Mouse (Mus musculus): Measurements from ENCODE around the gene Osgep. TPM values are rescaled to one million over a fixed set of nuclear protein-coding genes. Genes with fewer than 3 reads are reported as not detected.
"Not testable (repeated sequence)": the region's sequence is repeated elsewhere in the genome, so short reads cannot be mapped to it uniquely, and the experiment has no call there.

The Osgep gene
- polyA plus RNA-seq, 1 experiment, result not detected

GRCm38 (mm10) chr14:50868656-50869055 is 56.0 kb downstream of the Osgep start:
- peaks cover 5% of the 10 kb centered on the region; the same call in 1 of the 2 replicates for H3K4me1 ChIP-seq (ENCODE audit: control insufficient read depth, insufficient read depth, low read length)
- no peak overlapping the region for H3K27ac ChIP-seq (ENCODE audit: insufficient read depth, low read depth, low read length)
- 90% methylated on average over 5 of the region's 5 CpGs for WGBS
- no peak for TF ChIP-seq CTCF (IDR thresholded peaks at IDR 0.05; ENCODE audit: insufficient read depth, low read depth, low read length)
- no peak for TF ChIP-seq POLR2A (IDR thresholded peaks at IDR 0.05; ENCODE audit: insufficient read depth, low read depth, low read length)
- no peak overlapping the region for H3K4me3 ChIP-seq (ENCODE audit: insufficient read depth, low read depth, low read length)

GRCm38 (mm10) chr14:50868211-50868610 is 56.5 kb downstream of the Osgep start:
- peaks cover 5% of the 10 kb centered on the region; the same call in 1 of the 2 replicates for H3K4me1 ChIP-seq (ENCODE audit: control insufficient read depth, insufficient read depth, low read length)
- TF ChIP-seq POLR2A (IDR thresholded peaks at IDR 0.05; ENCODE audit: insufficient read depth, low read depth, low read length) (no peak), CTCF (IDR thresholded peaks at IDR 0.05; ENCODE audit: insufficient read depth, low read depth, low read length) (no peak)
- 85% methylated on average over 4 of the region's 4 CpGs for WGBS
- no peak overlapping the region for H3K4me3 ChIP-seq (ENCODE audit: insufficient read depth, low read depth, low read length)
- no peak overlapping the region for H3K27ac ChIP-seq (ENCODE audit: insufficient read depth, low read depth, low read length)

DNA sequence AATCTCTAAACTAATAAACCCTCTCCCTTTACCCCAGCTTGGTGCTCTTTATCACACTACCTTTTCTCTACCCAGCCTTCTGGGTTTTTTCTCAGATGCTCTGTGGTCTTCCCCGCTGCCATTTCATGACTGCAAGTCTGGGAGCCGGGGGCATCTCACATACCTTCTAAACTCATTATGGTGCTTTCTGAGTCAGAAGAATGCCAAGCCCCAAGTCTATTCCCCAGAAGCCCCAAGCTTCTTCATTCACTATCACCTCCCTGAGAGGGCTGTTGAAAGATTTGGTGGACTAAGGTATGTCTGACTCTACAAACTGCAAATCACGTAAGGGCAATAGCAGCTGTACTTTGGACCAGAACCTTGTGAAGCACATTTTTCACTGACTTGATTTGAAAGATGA is 57.7 kb downstream of the Osgep start:
- no peak for TF ChIP-seq CTCF (IDR thresholded peaks at IDR 0.05; ENCODE audit: insufficient read depth, low read depth, low read length)
- TF ChIP-seq POLR2A (IDR thresholded peaks at IDR 0.05; ENCODE audit: insufficient read depth, low read depth, low read length), result no peak
- H3K27ac ChIP-seq (ENCODE audit: insufficient read depth, low read depth, low read length), result no peak overlapping the region
- H3K4me3 ChIP-seq (ENCODE audit: insufficient read depth, low read depth, low read length), result no peak overlapping the region
- H3K4me1 ChIP-seq (ENCODE audit: control insufficient read depth, insufficient read depth, low read length), result peaks cover 5% of the 10 kb centered on the region; the same call in 1 of the 2 replicates
- WGBS, result 93% methylated on average over 3 of the region's 3 CpGs

GRCm38 (mm10) chr14:50865005-50865404 is 59.7 kb downstream of the Osgep start:
- not testable (repeated sequence) for H3K4me3 ChIP-seq (ENCODE audit: insufficient read depth, low read depth, low read length); H3K27ac ChIP-seq (ENCODE audit: insufficient read depth, low read depth, low read length); H3K4me1 ChIP-seq (ENCODE audit: control insufficient read depth, insufficient read depth, low read length)

- TF ChIP-seq POLR2A (IDR thresholded peaks at IDR 0.05; ENCODE audit: insufficient read depth, low read depth, low read length) (no peak), CTCF (IDR thresholded peaks at IDR 0.05; ENCODE audit: insufficient read depth, low read depth, low read length) (no peak)
- H3K4me1 ChIP-seq (ENCODE audit: control insufficient read depth, insufficient read depth, low read length), result no peaks in the 10 kb centered on the region
- H3K4me3 ChIP-seq (ENCODE audit: insufficient read depth, low read depth, low read length), result no peak overlapping the region
- 91% methylated on average over 10 of the region's 10 CpGs for WGBS
- H3K27ac ChIP-seq (ENCODE audit: insufficient read depth, low read depth, low read length), result no peak overlapping the region
Observed at GRCm38 (mm10) chr14:50862641-50863040, 62.1 kb downstream of the Osgep start.

Other genes starting within 250 kb of the Osgep start
- gene Olfr747, start 231.7 kb downstream of the Osgep start, polyA plus RNA-seq (2012; ENCODE audit: insufficient read depth, insufficient read length, low replicate concordance, missing spikeins), result not detected in 2 replicates
- gene Olfr748, start 217.5 kb downstream of the Osgep start, polyA plus RNA-seq (2012; ENCODE audit: insufficient read depth, insufficient read length, low replicate concordance, missing spikeins), result not detected in 2 replicates
- gene Olfr749, start 179.8 kb downstream of the Osgep start, polyA plus RNA-seq (2012; ENCODE audit: insufficient read depth, insufficient read length, low replicate concordance, missing spikeins), result not detected in 2 replicates
- not detected in 2 replicates for gene Ttc5, start 139.4 kb downstream of the Osgep start, polyA plus RNA-seq (2012; ENCODE audit: insufficient read depth, insufficient read length, low replicate concordance, missing spikeins)
- gene Ccnb1ip1, start 117.2 kb downstream of the Osgep start, polyA plus RNA-seq (2012; ENCODE audit: insufficient read depth, insufficient read length, low replicate concordance, missing spikeins), result not detected in 2 replicates
- not detected in 2 replicates for gene Parp2, start 117.1 kb downstream of the Osgep start, polyA plus RNA-seq (2012; ENCODE audit: insufficient read depth, insufficient read length, low replicate concordance, missing spikeins)
- not detected in 2 replicates for gene Tep1, start 54.3 kb downstream of the Osgep start, polyA plus RNA-seq (2012; ENCODE audit: insufficient read depth, insufficient read length, low replicate concordance, missing spikeins)
- gene Klhl33, start 27.4 kb downstream of the Osgep start, polyA plus RNA-seq (2012; ENCODE audit: insufficient read depth, insufficient read length, low replicate concordance, missing spikeins), result not detected in 2 replicates
- gene Apex1, start 75 bp upstream of the Osgep start, polyA plus RNA-seq (2012; ENCODE audit: insufficient read depth, insufficient read length, low replicate concordance, missing spikeins), result not detected in 2 replicates
- gene Pip4p1, start 6.0 kb upstream of the Osgep start, polyA plus RNA-seq (2012; ENCODE audit: insufficient read depth, insufficient read length, low replicate concordance, missing spikeins), result not detected in 2 replicates
- gene Pnp, start 6.2 kb upstream of the Osgep start, polyA plus RNA-seq (2012; ENCODE audit: insufficient read depth, insufficient read length, low replicate concordance, missing spikeins), result not detected in 2 replicates
- gene Gm49342, start 19.6 kb upstream of the Osgep start, polyA plus RNA-seq (2012; ENCODE audit: insufficient read depth, insufficient read length, low replicate concordance, missing spikeins), result not detected in 2 replicates
- not detected in 2 replicates for gene Pnp2, start 31.1 kb upstream of the Osgep start, polyA plus RNA-seq (2012; ENCODE audit: insufficient read depth, insufficient read length, low replicate concordance, missing spikeins)
- not detected in 2 replicates for gene Rnase10, start 82.9 kb upstream of the Osgep start, polyA plus RNA-seq (2012; ENCODE audit: insufficient read depth, insufficient read length, low replicate concordance, missing spikeins)
- not detected in 2 replicates for gene Rnase9, start 117.0 kb upstream of the Osgep start, polyA plus RNA-seq (2012; ENCODE audit: insufficient read depth, insufficient read length, low replicate concordance, missing spikeins)
- gene Rnase11, start 125.3 kb upstream of the Osgep start, polyA plus RNA-seq (2012; ENCODE audit: insufficient read depth, insufficient read length, low replicate concordance, missing spikeins), result not detected in 2 replicates
- gene Rnase12, start 132.8 kb upstream of the Osgep start, polyA plus RNA-seq (2012; ENCODE audit: insufficient read depth, insufficient read length, low replicate concordance, missing spikeins), result not detected in 2 replicates
- not detected in 2 replicates for gene Olfr750, start 149.5 kb upstream of the Osgep start, polyA plus RNA-seq (2012; ENCODE audit: insufficient read depth, insufficient read length, low replicate concordance, missing spikeins)
- gene Rnase4, start 166.2 kb upstream of the Osgep start, polyA plus RNA-seq (2012; ENCODE audit: insufficient read depth, insufficient read length, low replicate concordance, missing spikeins), result not detected in 2 replicates
- not detected in 2 replicates for gene Ang, start 166.3 kb upstream of the Osgep start, polyA plus RNA-seq (2012; ENCODE audit: insufficient read depth, insufficient read length, low replicate concordance, missing spikeins)
- not detected in 2 replicates for gene Eddm3b, start 189.5 kb upstream of the Osgep start, polyA plus RNA-seq (2012; ENCODE audit: insufficient read depth, insufficient read length, low replicate concordance, missing spikeins)
- not detected in 2 replicates for gene Rnase6, start 199.0 kb upstream of the Osgep start, polyA plus RNA-seq (2012; ENCODE audit: insufficient read depth, insufficient read length, low replicate concordance, missing spikeins)
- gene Rnase1, start 221.9 kb upstream of the Osgep start, polyA plus RNA-seq (2012; ENCODE audit: insufficient read depth, insufficient read length, low replicate concordance, missing spikeins), result not detected in 2 replicates
- not detected in 2 replicates for gene Rnase2b, start 237.4 kb upstream of the Osgep start, polyA plus RNA-seq (2012; ENCODE audit: insufficient read depth, insufficient read length, low replicate concordance, missing spikeins)